Mouse (Mus musculus) left cerebral cortex, postnatal 36 days (tissue): ENCODE results near the gene Speg. TPM values are rescaled to one million over a fixed set of nuclear protein-coding genes. Genes with fewer than 3 reads are reported as not detected.

Source experiments
- DNase-seq, 2 experiments: peaks; one replicate each; pipeline ENCODE4 v3.0.0; 2021 to 2022; ENCODE audit warnings: low spot score in 2 of 2, mixed read lengths in 1 of 2
- intact Hi-C: fragments of 180-260 bp; cut with DNase I; formaldehyde crosslinking; loops from one replicate; pipeline ENCODE4 v1.15.1; 2025
- total RNA-seq, 2 experiments: library from RNA; stranded (reverse); gene quantifications; 2 replicates each; pipeline ENCODE4 v1.2.3; 2021

The Speg gene
- total RNA-seq, 2 experiments from 2014 or later, result 173 to 212 TPM

DNA sequence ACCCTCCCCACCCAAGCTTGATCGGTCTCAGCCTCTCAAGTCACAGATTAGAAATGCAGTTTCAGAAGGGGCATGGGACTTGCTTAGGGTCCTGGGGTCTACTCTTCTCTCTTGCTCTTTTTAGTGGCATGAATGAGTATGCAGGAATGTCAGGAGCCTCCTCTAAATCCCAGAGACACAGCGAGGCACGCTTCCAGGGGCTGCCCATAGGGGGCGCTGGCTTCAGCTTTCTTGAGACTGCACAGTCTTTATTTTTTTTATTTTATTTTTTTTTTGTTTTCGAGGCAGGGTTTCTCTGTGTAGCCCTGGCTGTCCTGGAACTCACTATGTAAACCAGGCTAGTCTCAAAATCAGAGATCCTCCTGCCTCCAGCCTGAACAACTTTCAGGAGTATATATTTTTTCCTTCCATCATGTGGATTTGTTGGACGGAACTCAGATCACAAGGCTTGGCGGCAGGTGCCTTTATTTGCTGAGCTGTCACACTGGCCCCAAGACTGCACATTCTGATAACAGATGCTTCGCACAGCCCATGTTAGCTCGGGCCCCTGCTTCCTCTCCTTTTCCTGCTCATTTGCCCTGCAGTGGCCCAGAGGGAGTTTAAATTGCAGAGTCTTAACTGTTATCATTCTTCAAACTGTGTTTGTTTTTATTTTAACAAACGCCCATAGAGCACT lies 50.8 kb downstream of the Speg start:
- intact Hi-C loops, result no loop called here
- DNase-seq, result peak in 1 of 2 experiments; percentile 51

DNA sequence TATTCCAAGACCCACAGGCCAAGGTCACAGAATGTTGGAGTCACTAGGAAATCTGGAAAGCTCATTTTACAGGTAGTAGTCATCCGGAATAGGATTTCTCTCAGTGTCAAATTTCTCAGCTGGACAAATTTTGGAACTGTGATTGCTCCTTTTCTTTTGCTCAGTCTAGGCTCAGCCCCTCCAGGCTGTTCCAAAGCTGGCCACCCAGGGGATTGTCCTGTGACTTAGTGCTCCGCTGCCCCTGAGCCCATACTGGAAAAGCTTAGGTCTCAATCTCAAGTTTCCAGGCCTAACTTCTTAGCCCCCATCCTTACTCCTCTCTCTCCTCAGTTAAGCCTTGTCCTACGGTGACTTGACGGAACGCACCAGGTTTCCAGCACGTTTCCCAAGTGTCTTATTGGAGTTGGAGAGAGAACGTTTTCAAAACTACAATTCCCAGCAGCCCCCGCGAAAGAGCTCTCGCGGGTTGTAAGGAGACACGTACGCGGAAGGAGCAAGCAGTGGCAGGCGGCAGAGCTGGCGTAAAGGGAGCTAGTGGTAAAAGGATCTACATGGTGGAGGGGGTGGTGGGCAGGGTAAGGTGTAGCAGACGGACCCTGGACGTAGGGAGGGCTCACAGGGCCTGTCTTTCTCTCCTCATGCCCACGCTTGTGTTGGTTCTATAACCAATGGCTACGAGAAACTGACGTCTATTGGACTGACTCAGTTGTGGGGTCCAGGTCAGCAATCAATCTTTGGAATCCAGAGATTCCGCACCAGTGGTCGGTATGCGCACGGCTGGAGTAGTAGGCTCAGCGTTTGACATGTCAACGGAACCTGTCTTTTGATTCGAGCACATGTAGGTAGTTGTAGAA lies 60.6 kb downstream of the Speg start, which contains the start of gene Gmppa:
Gene Gmppa, plus strand, starts transcription at position 456 of the 854 bp plus-strand sequence.
- intact Hi-C loops, result no loop called here
- DNase-seq, result peak; percentile 80 to 82

DNA sequence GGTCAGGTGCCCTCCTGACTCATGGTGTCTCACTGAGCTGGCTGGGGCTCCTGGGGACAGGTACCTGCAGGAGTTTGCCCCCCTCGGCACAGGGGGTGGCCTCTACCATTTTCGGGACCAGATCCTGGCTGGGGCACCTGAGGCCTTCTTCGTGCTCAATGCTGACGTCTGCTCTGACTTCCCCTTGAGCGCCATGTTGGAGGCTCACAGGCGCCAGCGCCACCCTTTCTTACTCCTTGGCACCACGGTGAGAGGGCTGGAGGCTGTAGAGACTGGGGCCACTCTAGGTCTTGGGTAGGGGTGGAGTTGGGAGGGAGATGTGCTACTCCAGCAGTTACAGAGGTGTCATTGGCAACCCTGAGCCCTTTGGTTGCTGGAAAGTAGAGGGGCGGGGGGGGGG lies 63.7 kb downstream of the Speg start:
- intact Hi-C loops, result no loop called here
- DNase-seq, result no peak

DNA sequence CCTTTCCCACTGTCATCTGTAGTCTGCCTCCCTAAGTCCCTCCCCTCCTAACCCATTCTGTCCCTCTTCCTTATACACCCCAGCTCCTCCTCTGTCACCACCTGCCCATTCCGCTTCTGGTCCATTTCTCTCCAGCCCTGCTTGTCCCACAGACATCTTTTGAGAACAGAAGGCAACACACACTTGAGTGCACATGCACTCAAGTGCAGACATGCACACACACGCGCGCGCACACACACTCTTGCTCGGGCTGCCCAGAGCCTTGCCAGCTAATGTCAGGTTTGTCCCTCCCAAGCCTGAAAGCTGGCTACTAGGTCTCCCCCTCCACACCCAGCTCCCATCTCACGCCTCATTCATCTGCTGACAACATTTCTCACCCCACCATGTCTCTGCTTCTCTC lies 65.6 kb downstream of the Speg start:
- intact Hi-C loops, result no loop called here
- DNase-seq, result no peak

DNA sequence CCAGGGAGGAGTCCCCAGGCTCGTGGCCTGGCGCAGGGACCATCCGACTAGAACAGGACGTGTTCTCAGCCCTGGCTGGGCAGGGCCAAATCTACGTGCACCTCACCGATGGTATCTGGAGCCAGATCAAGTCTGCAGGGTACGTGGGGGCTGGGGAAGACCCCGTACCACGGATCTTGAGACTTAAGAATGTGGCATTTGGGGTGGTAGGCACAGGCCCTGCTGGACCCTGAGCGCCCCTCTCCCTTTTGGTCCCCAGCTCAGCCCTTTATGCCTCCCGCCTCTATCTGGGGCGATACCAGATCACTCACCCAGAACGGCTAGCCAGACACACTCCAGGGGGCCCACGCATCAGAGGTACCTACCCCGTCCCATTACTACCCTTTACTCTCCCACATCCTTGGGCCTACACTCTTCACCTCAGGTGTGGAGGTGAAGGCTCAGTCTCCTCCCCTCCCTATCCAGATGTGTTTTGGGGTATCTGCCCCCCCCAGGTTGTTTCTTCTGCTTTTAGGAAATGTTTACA lies 66.4 kb downstream of the Speg start:
- no peak for DNase-seq
- intact Hi-C loops, result no loop called here

DNA sequence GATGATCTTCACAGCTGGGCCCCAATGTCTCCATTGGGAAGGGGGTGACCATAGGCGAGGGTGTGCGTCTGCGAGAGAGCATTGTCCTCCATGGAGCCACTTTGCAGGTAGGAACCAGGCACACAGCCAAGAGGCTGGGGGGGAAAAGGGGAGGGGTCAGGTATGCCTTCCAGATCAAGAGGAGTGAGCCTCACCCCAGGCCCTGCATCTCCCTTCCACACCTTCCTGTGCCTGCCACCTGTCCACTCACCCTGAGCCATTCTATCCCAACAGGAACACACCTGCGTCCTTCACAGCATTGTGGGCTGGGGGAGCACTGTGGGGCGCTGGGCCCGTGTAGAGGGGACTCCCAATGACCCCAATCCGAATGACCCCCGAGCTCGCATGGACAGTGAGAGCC lies 67.1 kb downstream of the Speg start:
- intact Hi-C loops, result no loop called here

DNA sequence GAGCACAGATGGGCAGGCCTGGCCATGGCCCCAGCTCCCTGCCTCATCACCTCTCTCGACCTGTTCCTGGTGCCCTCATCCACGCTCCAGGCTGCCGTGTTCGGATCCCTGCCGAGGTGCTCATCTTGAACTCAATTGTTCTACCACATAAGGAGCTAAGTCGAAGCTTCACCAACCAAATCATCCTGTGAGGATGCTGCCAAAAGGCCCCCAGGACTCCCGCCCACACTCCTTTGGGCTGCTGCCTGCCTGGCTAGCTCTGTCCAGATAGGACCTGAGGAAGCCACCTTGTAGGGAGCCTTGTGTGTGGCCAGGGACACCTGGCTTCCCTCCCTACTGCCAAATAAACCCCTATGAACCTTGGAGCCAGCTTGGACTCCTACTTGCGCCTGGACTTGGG lies 67.7 kb downstream of the Speg start:
- intact Hi-C loops, result no loop called here
- DNase-seq, result no peak

More for the DNA sequence above, 67.1 kb downstream of the Speg start:
- DNase-seq, result no peak

DNA sequence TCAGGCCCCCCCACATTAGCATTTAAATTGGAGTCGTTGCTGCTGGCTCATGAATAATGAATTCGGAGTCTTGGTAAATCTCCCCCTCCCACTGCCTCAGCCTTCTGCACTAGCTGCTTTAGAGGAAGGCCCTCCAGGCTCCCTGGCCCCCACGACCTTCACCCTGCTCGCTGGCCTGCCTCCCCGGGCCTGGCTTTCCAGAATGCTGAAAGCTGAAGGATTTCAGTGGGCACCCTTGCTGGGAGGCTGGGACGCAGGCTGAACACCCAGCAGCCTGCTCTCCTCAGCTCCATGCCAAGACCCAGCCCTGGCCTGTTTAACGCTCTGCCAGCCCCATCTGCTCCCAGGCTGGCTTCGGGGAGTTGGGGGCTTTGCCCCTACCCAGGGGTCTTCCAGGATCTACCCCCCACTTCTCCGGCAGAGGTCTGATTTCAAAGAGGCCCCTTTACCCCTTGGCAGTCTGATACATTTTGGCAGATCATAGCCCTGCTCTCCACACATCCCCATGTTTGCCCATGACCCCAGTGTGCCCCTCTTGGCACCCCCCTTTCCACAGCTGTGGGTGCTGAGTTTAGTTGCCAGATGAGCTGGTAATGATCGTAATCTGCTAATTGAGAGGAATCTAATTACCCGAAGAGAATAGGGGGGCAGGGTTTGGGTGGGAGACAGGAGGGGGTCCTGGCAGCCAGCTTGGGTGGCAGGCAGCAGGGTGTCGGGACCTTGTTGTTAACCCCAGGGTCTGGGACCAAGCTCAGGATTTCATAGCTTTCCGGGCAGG lies 68.3 kb downstream of the Speg start:
- intact Hi-C loops, result loop anchor here (2.0 kb wide), 1 partner anchor 15 kb away; no protein-coding TSS in a partner anchor
- no peak for DNase-seq

DNA sequence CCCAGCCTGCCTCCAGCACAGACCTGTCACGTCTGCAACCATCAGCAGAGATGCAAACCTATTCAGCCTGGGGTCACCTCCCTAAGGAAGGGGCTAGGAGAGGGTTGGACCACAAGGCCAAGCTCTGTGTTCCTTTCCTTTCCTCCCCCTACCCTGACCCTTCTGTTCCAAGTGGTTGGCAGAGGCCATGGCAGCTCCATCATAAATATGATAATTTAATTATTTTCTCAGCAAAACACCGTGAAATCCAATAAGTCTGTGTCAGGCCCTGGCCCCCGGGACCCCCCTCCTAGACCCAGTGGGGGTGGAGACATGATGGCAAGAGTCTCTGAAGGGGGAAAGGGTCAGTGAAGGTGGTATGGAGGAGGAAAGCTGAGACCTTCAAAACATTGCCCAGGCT lies 69.1 kb downstream of the Speg start:
- intact Hi-C loops, result loop anchor here (2.0 kb wide), 1 partner anchor 15 kb away; no protein-coding TSS in a partner anchor
- DNase-seq, result no peak

DNA sequence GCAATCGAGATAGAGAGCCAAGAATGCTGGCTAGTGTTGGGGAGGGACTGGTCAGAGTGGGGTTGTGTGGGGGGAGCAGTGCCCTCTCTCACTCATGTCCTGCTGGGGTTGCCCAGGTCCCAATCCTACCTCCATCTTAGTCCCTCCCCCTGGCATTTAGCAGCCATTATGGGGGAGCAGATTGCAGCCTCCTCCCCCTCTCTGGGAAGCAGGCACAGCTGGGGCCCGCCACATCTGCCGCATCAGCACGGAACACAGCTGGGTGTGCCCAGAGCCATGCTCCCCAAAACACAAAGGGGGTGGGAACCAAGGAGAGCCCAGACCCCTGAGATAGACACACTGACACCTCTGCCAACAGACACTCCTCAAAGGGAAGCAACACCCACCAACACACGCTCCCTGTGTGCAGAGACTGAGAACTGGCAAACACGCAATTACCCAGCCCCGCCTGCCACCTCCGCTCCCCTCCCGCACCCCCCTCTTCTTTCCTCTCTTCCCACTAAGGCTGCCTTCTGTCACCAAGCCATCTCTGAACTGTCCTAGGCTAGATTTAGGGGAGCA lies 70.1 kb downstream of the Speg start:
- intact Hi-C loops, result loop anchor here (1.0 to 5.0 kb wide), 3 partner anchors 14 to 103 kb away; no protein-coding TSS in a partner anchor
- peak; percentile 56 to 59 for DNase-seq

DNA sequence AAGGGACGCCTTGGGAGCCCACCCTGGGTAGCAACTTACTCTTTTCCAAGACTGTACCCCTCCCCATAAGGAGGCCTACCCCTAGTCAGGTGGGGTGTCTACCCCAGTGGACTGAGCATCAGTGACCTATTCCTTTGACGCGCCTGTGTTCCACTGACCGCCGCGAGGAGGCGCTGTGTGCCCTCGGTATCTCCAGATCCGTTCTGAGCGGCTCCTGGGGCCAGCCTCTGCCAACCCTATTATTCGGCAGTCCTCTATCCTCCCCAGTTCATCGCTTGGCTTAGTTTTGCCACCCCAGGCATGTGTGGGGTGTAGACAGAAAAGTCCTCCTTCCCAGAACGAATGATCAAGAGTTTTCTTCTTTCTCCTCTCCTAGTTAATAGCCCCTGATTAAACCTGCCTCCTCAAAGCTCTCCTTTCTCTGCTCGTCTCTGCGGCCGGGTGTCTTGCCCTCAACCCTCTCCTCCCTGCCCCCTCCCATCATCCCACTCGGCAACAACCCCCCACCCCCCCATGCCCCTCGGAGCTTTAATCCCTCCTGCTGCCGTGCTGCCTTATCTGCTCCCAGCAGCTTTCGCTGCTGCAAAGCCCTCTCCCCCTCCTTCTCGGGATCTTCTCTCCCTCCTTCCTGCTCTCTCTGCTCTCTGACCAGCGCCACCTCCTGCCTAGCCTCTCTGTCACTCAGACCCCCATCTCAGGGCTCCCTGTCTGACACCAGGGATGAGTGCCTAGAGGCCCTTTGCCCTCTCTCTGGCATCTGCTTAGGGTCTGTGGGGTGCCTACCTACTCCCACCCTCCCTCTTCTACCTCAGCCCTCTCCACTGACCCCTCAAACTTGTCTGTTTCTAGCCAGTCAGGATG lies 70.9 kb downstream of the Speg start:
- intact Hi-C loops, result loop anchor here (1.0 to 5.0 kb wide), 3 partner anchors 13 to 104 kb away; no protein-coding TSS in a partner anchor
- peak; percentile 58 to 68 for DNase-seq

DNA sequence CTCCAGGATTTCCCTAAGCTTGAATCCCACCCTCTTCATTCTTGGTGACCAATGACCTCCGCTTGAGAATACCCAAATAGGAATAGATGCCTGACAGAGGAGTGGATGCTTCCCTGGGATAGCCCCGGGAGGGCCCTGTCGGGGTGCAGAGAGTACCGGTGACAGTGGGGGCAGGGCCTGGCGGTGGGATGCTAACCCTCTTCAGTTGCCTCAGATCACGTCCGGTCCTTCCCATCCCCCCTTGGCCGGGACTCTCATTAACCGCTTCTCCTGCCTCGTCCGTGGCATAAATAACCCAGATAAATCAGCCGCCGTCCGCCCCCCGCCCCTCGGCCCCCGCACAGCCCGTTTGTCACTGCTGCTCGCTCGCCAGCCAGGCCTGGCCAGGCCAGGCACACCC lies 71.6 kb downstream of the Speg start:
- intact Hi-C loops, result loop anchor here (5.0 kb wide), 1 partner anchor 104 kb away; no protein-coding TSS in a partner anchor
- DNase-seq, result no peak

DNA sequence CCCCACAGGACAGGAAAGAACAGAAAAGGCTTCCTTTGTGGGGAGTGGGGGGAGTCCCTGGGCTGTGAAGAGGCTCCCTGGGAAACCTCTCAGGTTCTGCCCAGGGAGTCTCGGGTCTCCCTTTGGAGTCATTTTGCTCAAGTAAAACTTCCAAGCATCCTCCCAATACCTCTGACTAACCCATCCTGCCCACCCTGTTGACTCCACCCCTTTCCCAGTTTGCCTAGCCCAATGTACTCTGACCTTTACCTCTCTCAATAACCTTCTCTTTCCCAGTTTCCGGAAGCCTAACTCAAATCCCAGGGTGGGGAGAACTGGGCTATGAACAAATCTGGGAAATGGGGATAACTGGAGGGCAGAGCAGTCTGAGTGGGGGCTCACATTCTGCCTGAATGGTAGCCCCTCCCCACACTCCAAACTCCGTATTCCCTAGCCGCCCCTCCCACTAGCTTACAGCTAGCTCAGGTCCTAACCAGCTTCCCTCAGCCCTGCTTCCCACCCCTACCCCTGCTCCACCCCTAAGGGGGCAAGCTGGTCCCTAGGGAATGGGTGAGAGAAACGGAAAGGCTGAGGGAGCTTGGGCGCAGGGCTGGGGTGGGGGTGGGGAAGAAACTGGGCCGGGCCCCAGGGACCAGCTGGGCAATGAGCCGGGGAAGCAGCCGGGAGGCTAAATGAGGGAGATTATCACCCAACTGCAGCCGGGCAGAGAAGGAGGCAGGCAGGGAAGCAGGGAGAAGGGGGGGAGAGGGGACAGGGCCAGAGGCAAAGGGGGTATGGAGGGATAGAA lies 72.4 kb downstream of the Speg start:
- intact Hi-C loops, result loop anchor here (5.0 kb wide), 1 partner anchor 105 kb away; no protein-coding TSS in a partner anchor
- DNase-seq, result no peak

DNA sequence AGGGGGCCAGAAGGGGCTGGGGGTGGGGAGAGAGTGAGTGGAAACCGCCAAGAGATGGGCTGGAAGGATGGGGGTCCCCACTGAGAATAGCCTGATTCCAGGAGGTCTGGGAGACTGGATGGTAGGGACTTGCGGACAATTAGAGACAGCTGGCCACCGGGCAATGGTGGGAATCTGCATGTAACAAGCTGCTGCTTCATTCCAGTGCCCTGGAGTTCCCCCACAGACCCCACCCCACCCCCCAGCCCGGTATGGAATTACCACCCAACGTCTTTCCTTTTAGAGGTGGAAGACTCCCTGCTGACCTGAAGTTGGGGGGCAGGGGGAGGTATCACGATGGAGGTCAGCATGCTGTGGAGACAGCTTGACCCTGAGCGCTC lies 72.9 kb downstream of the Speg start:
- intact Hi-C loops, result loop anchor here (5.0 kb wide), 1 partner anchor 106 kb away; no protein-coding TSS in a partner anchor
- DNase-seq, result no peak

DNA sequence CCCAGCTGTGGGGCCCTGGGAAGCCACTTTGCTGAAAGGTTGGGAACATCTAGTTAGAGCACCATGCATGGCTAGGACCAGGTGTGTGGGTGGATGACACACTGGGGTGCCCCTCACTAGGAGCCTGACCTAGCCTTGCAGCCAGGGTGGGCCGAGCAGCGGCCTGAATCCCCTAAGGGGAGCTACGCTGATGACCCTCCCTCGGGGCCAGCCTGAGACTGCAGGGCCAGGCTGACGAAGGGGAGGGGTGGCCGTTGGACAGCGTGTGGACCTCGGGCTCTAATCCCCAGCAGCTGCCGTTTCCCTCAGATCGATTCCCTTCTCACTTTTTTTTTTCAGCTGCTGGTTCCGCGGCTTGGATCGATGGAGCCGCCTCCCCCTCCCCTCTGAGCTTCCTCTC lies 73.8 kb downstream of the Speg start:
- intact Hi-C loops, result loop anchor here (5.0 kb wide), 1 partner anchor 107 kb away; no protein-coding TSS in a partner anchor
- DNase-seq, result no peak

DNA sequence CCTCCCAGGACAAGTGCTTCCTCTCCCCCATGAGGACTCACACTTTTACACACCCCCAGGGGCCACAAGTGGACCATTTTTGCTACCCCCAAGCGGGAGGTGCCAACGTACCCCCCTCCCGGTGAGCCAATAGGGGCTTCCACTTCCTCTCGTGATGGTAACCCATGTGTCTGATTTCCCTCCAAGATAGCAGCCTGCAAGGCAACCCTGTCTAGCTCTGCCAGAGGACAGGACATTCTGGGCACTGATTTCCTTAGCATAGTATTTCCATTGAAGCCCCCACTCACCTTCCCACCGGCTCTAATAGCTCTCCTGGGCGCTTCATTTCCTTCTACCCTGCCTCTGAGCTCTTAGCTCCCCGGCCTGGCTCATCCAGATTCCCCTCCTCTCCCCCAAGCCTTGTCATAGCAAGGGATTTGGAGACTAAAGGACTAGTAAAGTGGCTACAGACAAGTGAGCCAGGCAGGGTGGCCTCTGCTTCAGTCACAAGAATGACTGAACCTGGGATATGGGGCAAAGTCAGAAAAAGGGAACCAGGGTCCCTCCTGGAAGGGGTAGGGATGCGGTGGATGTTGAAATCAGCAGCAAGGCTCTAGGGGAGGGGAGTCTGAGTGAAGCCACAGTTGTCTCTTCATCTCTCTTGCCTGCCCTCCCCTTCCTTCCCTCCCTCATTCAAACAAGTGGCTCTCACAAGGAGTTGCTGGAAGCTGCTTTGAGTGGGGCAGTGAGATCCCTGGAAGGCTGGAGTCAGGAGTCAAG lies 74.5 kb downstream of the Speg start:
- no peak for DNase-seq
- intact Hi-C loops, result loop anchor here (5.0 kb wide), 1 partner anchor 107 kb away; no protein-coding TSS in a partner anchor
